Mouse (Mus musculus) layer of hippocampus, postnatal 10 days (tissue): Measurements from ENCODE around the gene Tnr. TPM values are rescaled to one million over a fixed set of nuclear protein-coding genes. Genes with fewer than 3 reads are reported as not detected.

Source experiments
- DNase-seq, 2 experiments: peaks; one replicate each; pipeline ENCODE4 v3.0.0; 2021; ENCODE audit warnings: low spot score in 2 of 2
- total RNA-seq, 2 experiments: library from RNA; stranded (reverse); gene quantifications; 2 replicates each; pipeline ENCODE4 v1.2.3; 2021

The Tnr gene
- total RNA-seq, 2 experiments from 2014 or later, result 104 to 113 TPM

- no peak for DNase-seq
Observed at GRCm38 (mm10) chr1:159704925-159705324, 181.4 kb downstream of the Tnr start.

GRCm38 (mm10) chr1:159716301-159716700 lies 192.7 kb downstream of the Tnr start:
- no peak for DNase-seq

GRCm38 (mm10) chr1:159717016-159717415 lies 193.4 kb downstream of the Tnr start:
- DNase-seq, result peak; percentile 65 to 72

DNA sequence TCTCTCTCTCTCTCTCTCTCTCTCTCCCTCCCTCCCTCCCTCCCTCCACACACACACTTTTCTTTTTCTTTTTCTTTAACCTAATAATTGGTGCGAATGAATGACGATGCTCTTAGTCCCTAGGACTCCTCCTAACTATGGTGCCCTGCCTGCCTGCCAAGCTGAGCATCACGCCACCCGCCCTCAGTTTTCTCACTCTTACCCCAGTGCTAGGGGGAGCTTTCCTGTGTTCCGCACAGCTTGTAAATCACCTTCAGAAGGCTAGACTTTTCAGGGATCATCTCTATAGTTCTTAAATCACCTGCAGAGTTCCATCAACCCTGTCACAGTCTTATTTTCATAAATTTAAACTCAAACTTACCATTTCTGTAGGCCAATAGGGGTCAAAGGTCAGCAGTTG lies 200.2 kb downstream of the Tnr start:
- DNase-seq, result no peak

GRCm38 (mm10) chr1:159729270-159729669 lies 205.7 kb downstream of the Tnr start:
- no peak for DNase-seq

- DNase-seq, result no peak
Observed at GRCm38 (mm10) chr1:159730826-159731225, 207.3 kb downstream of the Tnr start.

DNA sequence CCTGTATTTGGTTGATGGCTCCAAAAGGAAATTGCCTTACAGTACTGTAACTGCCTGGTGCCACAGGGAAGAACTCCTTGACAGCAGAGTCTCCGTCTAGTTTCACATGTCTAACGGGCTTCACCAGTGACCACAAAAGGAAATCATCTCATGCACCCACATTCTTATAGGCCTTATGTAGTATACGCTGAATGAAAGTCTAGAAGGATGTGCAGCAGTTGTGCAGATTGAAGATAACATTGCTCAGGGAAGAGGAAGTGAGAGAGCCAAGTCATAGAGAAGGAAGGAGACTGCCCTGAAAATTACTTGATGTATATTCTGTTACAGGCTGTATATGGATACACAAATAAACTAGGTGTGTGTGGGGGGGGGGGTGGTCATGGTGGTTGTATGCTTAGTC lies 211.5 kb downstream of the Tnr start:
- DNase-seq, result no peak

- no peak for DNase-seq
Observed at GRCm38 (mm10) chr1:159739478-159739877, 215.9 kb downstream of the Tnr start.

DNA sequence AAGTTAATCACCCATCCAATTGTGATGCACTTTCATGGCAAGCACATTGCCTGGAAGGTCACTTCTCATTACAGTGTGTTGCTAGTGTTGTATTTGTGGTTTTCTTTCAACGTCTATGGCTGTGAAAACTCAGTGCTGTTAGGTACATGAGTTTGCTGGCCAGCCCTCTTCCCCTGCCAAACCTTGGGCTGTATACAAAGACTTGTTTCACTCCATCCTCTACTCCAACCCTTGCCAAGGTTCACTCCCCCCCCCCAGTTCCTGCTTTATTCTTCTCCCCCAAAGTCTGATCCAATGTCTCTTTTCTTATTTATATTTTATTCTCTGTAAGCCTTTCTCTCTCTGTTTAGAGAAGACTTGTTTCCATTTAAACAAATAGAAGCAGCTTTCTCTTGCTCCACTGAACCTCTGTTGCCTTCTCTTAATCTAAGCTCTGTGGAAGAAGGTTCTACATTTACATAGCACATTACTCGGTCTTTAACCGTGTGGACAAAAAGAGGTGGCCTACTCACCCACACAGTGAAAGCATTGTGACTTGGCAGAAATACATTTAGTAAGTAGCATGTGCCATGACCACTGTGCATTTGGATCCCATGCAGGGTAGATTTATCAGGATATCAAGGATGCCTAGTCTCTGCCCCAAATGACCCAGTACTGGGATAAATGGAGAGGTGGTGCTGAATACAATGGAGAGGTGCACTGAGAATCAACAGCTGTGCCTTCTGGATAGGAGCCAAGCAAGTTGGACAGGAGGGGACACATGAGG lies 217.9 kb downstream of the Tnr start:
- no peak for DNase-seq

DNA sequence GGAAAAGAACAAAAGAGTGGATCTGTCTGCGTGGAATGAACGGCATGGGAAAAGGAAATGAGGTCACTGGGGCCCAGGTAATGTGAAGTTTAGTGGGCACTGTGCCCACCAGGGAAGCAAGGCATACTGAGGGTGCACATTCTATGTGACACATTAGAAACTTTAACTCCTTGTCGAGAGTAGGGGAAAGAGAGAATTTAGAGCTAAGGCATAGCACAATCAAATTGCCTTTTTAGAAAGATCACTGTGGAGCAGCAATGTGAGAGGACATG lies 218.4 kb downstream of the Tnr start:
- DNase-seq, result no peak

DNA sequence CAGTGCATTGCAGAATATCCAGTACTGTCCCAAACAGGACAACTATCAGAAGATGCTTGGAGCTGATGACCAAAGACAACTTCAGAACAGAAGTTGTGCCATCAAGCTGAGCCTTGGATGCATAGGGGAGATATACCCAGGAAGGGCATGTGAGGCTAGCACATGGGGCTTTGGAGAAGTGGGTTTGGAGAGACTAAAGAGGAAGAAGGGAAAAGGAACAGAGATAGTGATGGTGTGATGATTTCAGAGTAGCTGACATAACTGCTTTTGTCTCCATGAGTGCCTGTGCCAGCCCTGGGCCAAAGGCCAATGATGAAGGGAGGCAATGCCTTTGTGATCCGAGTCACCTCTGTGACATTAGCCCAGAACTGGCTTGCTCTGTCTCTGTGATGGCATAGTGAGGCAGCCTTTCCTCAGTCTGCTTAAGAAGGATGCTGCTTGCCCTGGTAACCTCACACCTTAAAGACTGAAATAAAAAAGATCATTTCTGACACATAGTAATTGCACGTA lies 220.2 kb downstream of the Tnr start:
- DNase-seq, result no peak

DNA sequence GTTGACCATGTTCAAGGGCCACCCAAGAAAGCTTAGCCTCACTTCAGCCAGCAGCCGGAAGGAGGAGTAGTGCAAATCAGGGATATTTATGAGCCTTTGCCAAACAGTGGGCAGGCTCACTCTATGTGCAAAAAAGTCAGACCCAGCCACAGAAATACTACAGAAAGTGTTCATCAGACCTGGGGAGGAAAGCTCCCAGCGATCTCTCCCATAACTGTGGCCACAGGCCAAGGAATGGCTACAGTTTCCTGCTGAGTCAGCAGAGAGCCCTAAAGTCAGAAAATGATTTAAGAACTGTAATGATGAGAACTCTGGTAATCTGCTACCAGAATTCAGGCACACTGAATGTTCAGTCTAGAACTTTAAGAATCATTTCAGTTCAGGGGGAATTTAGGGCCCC lies 221.7 kb downstream of the Tnr start:
- no peak for DNase-seq

DNA sequence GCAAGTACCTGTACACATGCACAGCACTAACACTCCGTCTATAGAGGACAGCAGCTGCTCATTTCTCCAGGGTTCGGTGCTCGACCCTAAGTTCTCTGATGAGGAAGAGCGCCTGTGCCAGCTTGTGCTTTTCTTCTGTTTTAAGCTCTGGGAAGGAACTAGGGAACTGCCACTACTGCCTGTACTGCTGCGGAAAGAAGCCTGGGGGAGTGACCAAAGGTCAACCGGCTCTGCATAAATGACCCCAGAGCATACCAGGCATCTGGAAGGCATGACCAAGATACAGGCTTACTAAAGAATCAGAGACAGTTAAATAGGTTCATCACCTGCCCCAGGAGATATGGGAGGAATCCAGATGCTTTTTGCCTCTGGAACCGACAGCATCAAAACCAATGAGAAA lies 224.4 kb downstream of the Tnr start:
- DNase-seq, result no peak

- DNase-seq, result no peak
Observed at GRCm38 (mm10) chr1:159750411-159750810, 226.8 kb downstream of the Tnr start.

GRCm38 (mm10) chr1:159750876-159751275 lies 227.3 kb downstream of the Tnr start:
- no peak for DNase-seq

DNA sequence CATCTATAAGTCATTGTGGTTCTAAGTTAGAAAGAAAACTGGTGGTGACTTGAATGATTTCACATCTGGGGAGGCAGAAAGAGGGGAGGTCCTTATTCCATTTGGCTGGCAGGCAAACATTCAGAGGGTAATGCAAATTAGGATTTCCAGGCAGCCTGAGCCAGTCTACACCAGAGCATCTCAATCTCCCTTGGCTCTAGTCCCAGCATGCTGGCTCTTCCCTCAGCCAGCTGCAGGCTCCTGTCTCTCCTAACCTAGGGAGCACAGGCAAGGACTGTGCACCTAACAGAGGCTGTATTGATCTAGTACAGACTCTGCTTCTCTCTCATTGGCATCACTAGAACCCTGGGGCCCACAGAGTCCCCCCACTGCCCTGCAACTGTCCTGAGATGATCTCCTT lies 237.4 kb downstream of the Tnr start:
- peak; percentile 28 to 49 for DNase-seq

DNA sequence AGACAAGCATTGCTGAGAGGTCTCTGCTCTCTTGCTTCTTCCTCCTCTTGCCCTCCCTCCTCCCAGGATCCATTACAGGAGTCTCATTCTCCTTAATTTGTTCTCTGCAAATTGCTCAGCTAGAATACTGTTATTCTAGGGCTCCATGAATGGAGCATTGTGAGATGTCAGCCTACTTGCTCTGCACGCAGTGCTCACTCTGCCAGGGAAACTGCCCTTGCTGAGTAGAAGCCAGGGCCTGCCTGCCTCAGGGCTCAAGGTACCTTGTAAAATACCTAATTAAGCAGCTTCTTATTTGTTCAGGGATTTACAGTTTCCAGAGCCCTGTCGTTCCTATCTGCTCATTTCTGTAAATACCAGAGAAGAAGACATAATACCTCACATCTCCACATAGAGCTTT lies 240.3 kb downstream of the Tnr start:
- DNase-seq, result peak in 1 of 2 experiments; percentile 26

DNA sequence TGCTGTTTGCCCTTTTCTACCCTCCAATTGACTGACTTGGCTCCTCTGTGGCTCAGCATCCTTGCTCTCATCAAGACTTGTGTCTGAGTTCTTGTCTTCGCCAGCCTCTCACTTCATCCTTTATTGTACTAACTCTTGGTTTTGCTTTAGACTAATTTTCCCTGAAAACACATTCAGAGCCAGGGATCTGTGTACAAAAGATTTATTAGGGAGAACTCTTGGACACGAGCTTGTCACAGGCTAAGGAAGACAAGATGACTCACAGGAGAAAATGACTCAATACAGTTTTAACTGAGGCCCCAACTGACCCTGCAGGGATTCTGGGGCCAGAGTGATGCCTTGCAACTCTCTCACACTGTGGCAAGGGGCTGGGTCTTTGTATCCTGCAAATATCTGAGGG lies 241.3 kb downstream of the Tnr start:
- no peak for DNase-seq

DNA sequence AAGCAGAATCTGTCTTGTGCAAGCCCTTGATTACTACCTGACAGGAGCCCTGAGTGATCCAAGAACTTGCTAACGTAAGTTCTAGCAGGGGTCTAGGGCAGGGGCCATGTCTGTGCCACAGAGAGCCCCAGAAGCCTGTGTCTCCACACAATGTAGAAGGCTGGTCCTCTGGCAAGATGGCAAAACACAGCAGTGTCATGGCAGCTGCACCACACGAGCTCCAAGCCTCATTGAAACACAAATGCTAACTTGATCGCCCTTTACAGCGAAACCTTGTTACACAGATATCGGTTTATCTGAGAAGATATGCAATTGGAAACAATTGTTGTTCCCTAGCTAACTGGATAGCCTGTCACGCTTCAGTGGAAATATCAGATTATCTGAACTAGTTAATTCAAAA lies 246.4 kb downstream of the Tnr start:
- no peak for DNase-seq

DNA sequence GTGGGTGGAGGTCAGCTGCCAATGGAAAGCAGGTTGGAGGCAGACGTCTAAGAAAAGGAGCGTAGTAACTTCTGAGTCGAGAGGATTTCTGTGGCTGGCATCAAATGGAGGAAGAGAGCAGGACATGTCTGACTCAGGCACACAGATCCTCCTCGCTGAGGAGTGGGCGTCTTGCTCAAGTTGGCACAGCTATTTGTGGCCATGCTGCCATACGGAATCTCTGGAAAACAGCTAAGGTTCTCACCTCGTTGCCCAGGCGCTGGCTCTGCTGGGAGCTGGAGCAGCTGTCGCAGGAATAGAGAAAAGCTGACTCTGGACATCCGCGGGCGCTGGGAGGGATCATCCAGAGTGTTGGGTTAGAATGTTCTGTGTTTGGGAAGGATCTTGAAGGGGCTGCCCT lies 250.1 kb downstream of the Tnr start:
- peak in 1 of 2 experiments; percentile 18 for DNase-seq

GRCm38 (mm10) chr1:159775168-159775567 lies 251.6 kb downstream of the Tnr start:
- no peak for DNase-seq

DNA sequence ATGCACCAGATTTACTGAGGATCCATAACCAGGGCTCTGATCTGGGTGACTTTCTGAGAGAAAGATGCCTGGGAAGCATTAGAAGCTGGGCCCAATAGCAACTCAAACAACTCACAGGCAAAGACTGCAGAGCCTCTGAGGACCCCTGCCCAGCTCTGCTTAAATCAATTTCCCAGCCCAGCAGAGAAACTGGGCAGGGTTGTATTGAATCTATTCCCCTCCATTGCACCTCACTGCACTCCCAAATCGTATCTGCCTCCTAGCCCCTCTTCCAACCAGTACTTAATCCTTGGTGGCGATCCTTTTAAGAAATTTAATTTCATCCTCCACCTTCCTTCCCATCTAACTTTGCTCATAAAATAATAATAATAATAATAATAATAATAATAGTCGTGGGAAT lies 253.5 kb downstream of the Tnr start:
- no peak for DNase-seq

- DNase-seq, result no peak
Observed at GRCm38 (mm10) chr1:159779424-159779823, 255.9 kb downstream of the Tnr start.

DNA sequence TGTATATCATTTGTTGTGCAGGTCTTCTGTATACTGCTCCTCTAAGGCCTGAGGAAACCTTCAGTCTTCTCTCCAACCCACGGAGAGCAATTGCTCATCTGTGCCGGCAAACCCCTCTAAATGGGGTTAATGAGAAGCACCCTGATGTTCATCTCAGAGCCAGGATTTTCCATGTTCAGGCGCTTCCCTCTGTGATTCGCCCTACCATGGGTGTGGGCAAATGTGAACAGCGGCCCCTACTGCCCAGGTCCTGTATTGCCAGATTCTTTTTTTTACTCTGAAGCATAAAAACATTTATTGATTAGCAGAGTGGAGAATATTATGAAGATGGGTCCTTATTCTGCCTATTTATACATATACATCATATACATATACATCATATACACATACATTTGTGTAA lies 260.3 kb downstream of the Tnr start:
- peak; percentile 45 to 65 for DNase-seq
